ENCODE assay signal across 15 mouse cellular contexts in genomic region chr6:147745690-147746089, GRCm38 (mm10).
"Had no signal": no experiment of that assay in that cellular context is flagged by ENCODE, and none has a peak within 500 bp of the region (broad histone marks: within the 10 kb centered on the region; RNA-seq: fewer than 3 reads in every experiment).

No protein-coding gene starts in this region.

- DNase-seq: retina, postnatal 1 day; right cerebral cortex, adult 18-20 months; right cerebral cortex, postnatal 14 days; right cerebral cortex, postnatal 25 days; right cerebral cortex, postnatal 4 days; spleen, adult 18-20 months; thymus, adult 18-20 months; thymus, adult 2 months; thymus, postnatal 14 days; thymus, postnatal 25 days; thymus, postnatal 36 days; thymus, postnatal 4 days had no signal

- H3K4me3 ChIP-seq: neural tube, embryonic 15.5 days; stomach, embryonic 15.5 days had no signal

- H3K4me1 ChIP-seq: neural tube, embryonic 15.5 days; stomach, embryonic 15.5 days had no signal

- H3K27ac ChIP-seq: neural tube, embryonic 15.5 days; stomach, embryonic 15.5 days; stomach, postnatal 0 days had no signal

- H3K27me3 ChIP-seq: neural tube, embryonic 15.5 days; stomach, embryonic 15.5 days had no signal

- H3K9ac ChIP-seq: neural tube, embryonic 15.5 days; stomach, embryonic 15.5 days had no signal

- H3K9me3 ChIP-seq: neural tube, embryonic 15.5 days; stomach, embryonic 15.5 days had no signal

- H3K36me3 ChIP-seq: neural tube, embryonic 15.5 days; stomach, embryonic 15.5 days had no signal

- H3K4me2 ChIP-seq: neural tube, embryonic 15.5 days; stomach, embryonic 15.5 days had no signal
